Mouse (Mus musculus) cerebral cortex, adult 2 months (tissue): ENCODE data around the gene E2f1.

Source experiments
- WGBS: fragments of 180-500 bp; shearing (Covaris S2); methylation state at CpG from one replicate; pipeline ENCODE4 v1.1.7; 2018; 5-methylcytosine and 5-hydroxymethylcytosine counted together

Gene E2f1

GRCm38 (mm10) chr2:154551927-154552326 is 17.8 kb downstream of the E2f1 start:
- WGBS: 52% methylated on average over 21 of the region's 21 CpGs

DNA sequence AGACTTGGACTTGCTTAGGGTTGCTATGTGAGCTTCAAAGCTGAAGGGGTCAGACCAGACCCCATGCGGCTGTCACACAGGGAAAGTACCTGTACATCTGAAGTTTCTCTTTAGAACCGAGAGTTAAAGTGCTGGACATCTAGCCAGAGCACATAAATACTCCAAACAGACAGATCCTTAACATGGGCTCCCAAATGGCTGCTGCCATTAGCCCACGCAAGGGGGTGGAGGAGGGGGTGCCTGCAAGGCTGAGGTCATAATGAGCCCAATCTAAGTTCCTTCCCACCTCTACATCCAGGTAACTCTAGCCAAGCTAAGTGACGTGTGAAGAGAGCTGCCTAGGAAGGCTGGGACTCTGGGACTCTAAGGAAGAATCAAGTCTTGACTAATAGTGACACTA is 18.2 kb downstream of the E2f1 start, which contains the start of gene Actl10:
Gene Actl10, plus strand, starts transcription at position 301 of the 400 bp plus-strand sequence.
- 84% methylated on average over 4 of the region's 4 CpGs for WGBS

GRCm38 (mm10) chr2:154550937-154551336 is 18.8 kb downstream of the E2f1 start:
- 70% methylated on average over 2 of the region's 2 CpGs for WGBS

- WGBS: 12% methylated on average over 20 of the region's 20 CpGs
Observed at GRCm38 (mm10) chr2:154549886-154550189, 19.9 kb downstream of the E2f1 start.

DNA sequence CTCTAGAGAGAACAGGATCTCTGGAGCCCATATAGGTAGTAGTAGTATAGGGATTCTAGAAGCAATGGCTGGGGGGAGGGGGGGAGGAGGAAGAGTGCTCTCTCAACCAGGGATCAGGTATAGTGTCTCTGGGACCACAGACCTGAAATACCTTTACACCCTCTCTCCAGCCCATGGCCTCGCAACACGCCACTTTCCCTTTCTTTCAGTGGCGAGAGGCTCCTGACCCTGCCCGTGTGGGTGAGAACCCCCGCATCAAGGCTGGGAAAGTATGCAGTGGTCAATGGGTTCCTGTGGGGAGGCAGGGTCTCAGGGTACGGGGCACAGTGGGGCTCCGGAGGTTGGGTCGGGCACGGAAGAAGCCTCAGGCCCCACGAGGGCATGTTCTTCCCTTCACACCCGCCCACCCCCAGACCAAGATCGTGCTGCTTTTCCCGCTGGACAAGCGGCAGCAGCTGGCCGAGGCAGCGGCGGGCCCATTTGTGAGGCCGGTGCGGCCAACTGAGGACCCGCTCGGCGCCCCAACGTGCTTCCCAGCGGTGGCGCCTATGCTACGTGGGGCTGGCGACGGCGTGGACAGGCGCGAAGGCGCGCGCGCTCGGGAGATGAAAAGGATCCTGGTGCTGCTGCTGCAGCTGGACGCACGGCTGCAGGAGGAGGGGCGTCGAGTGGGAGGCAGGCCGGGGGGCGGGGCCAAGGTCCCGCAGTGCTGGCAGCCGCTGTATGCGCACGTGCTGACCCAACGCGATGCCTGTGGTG is 20.4 kb downstream of the E2f1 start:
- 8% methylated on average over 48 of the region's 48 CpGs for WGBS

GRCm38 (mm10) chr2:154548688-154549087 is 21.0 kb downstream of the E2f1 start:
- 68% methylated on average over 3 of the region's 3 CpGs for WGBS

- WGBS: 92% methylated on average over 10 of the region's 10 CpGs
Observed at GRCm38 (mm10) chr2:154546711-154547110, 23.0 kb downstream of the E2f1 start, which contains the start of gene 1700003F12Rik. 1700003F12Rik (plus strand) TSS chr2:154547085.

GRCm38 (mm10) chr2:154543567-154544347 is 25.9 kb downstream of the E2f1 start:
- 49% methylated on average over 9 of the region's 9 CpGs for WGBS

GRCm38 (mm10) chr2:154541630-154542029 is 28.1 kb downstream of the E2f1 start:
- WGBS: 80% methylated on average over 2 of the region's 2 CpGs

DNA sequence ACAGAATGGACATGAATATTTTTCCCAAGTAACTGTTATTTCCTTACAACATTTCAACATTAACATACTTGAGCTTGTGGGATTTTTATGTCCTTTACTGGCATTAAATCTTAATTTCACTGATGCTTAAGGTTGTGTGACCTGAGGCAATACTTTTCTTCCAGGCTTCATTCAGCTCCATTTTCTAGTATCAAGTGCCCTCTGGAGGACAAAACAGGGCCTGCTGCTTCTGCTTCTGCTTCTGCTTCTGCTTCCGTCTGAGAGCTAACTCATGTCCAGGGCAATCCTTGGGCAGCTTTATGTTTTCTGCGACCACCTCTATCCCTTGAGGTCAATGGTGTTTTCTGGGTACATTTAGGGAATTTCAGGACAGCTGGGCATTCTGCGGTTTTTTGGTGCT is 30.0 kb downstream of the E2f1 start:
- 63% methylated on average over 3 of the region's 3 CpGs for WGBS

DNA sequence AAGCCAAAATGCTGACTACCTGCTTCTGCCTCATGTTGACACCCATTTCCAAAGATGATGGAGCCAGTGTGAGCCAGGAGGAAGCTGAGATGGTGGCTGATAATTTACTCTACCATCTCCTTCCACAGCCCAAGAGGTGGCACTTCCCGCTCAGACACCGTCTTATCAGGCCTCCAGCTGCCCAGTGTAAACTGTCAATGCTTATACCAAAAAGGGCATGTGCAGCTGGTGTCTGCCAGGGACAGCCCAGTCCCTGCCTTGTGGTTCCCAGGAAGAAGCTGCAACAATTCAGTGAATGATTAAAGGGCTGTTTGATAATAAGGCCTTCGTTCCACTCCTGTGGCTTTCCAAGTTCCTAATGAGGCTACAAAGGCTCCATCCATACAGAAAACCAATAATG is 31.0 kb downstream of the E2f1 start:
- 40% methylated on average over 3 of the region's 3 CpGs for WGBS

DNA sequence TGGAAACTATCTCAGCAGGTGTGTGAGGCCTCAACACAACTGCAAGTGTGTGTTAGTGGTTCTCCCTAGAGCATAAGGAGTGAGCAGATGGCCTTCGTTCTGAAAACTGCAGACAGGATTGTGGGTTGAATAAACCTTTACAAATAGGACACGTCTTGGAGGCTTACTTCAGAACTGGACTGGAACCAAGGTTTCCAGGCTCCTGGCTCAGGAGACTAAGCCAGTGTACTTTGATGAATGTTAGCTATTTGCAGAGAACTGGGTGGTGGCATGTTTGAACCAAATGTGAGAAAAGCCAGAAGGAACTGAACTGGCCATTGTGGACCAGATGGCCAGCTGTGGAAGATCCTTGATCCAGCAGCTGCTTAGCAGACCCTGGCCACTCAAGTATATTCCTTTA is 31.4 kb downstream of the E2f1 start:
- WGBS: 23% methylated on average over 2 of the region's 2 CpGs

DNA sequence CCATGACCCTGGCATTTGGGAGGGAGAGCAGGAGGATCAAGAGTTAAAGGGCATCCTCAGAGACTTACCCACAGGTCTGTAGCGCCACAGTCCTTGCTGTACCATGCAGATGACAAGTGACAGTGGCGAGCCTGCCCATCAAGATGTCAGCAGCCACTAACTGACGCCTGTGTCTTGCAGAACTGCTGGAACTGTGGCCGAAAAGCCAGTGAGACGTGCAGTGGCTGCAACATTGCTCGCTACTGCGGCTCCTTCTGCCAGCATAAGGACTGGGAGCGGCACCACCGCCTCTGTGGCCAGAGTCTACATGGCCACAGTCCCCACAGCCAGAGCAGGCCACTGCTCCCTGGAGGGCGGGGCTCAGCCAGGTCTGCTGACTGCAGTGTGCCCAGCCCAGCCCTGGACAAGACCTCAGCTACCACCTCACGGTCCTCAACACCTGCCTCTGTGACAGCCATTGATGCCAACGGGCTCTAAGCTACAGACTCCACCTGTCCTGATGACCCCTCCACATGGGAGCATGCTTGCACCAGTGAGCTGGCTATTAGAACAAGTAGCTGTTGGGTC is 34.9 kb downstream of the E2f1 start:
- WGBS: 94% methylated on average over 12 of the region's 12 CpGs

DNA sequence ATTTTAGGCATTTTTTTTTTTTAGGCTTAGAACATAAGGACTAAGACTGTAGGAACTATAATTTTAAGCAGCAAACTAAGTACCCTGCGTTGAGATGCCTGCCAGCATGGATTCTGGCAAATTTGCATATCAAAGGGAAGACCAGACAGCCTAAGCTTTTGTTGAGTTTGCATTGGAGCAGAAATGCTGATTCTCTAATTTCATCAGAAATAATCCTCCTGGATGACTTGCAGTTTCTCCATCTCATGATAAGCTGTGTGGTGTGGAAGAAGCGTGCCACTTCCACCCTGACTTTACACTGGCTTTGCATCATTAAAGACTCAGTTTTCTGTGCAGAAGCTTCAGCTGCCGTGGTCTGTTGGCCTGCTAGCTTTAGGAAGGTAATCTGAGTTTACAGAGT is 36.8 kb downstream of the E2f1 start:
- WGBS: 51% methylated on average over 3 of the region's 3 CpGs

GRCm38 (mm10) chr2:154526531-154526930 is 43.2 kb downstream of the E2f1 start:
- WGBS: 56% methylated on average over 3 of the region's 3 CpGs

DNA sequence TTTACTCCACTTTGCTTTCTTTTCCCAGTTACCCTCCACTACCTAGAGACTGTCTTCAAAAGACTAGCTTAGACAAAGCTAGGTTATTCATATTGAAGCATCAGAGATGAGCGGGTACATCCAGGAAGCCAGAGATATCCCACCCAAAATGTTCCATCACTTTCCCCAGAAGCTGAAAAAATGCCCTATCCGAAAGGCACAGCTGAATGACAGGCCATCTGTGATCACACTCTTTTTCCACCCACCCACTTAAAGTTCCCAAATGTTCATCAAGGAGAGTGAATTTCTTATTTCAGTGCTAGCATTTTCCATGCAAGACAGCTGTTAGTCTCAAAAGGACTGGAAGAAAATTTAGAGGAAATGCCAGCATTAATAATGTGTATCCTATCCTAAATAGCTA is 44.4 kb downstream of the E2f1 start:
- 52% methylated on average over 2 of the region's 2 CpGs for WGBS

DNA sequence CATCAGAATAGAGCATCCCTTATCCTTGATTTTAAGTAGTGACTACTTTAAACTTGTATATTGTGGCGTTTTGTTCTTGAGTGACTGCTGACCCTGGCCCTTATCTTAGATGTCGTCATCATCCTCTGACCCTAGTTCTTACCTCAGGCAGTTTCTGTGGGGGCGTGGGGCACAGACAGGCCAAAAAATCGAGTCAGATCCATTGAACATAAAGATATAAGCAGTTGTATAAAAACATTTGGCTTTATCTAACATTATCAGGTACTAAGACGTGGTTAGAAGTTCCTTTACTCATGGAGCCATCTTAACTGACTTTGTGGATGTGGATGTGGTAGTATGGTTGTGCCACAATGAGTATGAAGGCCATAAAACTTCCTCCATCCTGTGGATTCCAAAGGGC is 47.4 kb downstream of the E2f1 start:
- WGBS: 97% methylated on average over 5 of the region's 5 CpGs

GRCm38 (mm10) chr2:154517424-154517823 is 52.3 kb downstream of the E2f1 start:
- WGBS: 50% methylated on average over 5 of the region's 5 CpGs

DNA sequence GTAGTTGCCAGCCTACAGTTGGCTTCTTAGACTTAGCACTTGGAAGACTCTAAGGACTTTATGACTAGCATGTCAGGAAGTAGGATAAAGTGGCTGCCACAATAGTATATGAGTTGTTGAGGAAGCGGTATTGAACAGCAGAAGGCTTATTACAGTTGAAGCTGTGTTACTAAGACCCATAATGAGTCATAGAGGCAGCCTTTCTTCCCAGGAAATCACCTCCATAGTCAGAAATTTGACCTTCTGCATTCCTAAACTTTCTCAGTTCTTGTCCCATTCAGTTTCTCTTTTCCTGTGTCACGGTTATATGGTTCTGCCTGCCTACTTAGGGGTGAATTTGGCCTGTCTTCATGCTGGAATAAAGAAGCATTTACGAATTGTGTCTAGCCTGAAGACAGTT is 52.7 kb downstream of the E2f1 start:
- WGBS: 49% methylated on average over 3 of the region's 3 CpGs

DNA sequence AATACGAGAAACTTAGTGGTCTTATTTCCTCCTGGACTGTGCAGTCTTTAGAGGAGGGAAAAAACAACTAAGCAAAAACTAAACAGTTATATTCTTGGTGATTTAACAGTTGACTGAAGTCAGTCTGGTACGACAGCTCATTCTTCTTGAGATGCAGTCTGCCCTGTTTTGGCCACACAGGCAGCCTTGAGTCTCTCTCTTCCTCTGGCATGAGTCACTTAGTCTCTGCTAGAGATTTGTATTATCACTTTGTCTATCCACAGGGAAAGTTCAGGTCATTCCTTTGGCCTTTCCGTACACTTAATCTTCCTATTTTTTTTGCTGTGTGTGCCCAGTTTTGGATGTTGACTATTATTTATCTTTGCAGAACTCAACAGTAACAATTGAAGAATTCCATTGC is 59.6 kb downstream of the E2f1 start:
- WGBS: 77% methylated on average over 3 of the region's 3 CpGs
